Mouse (Mus musculus): Measurements from ENCODE around the gene Gtf2a2.

- TF ChIP-seq CTCF (IDR thresholded peaks at IDR 0.05; ENCODE audit: low read depth), result no peak
- no peak for TF ChIP-seq EP300 (IDR thresholded peaks at IDR 0.05; ENCODE audit: low read depth)
Observed at GRCm38 (mm10) chr9:70034702-70035101, 22.4 kb downstream of the Gtf2a2 start.

Measured in heart, postnatal 0 days (tissue).